Mouse (Mus musculus) brown adipose tissue, adult 24 weeks (tissue): Measurements from ENCODE around the gene Fam114a2. TPM values are rescaled to one million over a fixed set of nuclear protein-coding genes. Genes with fewer than 3 reads are reported as not detected.

ENCODE experiments used
- H3K27ac ChIP-seq: fragments of 200-500 bp; replicated peaks from 2 replicates; pipeline ENCODE4 v1.5.1; 2012; ENCODE audit warnings: low read depth, mild to moderate bottlenecking, low read length
- H3K4me1 ChIP-seq: fragments of 200-500 bp; 2 replicates; pipeline ENCODE4 v1.6.1; 2012; ENCODE audit warnings: low read length, mixed read lengths; ENCODE audit not compliant: control insufficient read depth, insufficient read depth, insufficient read length
- H3K4me3 ChIP-seq: fragments of 200-500 bp; 2 replicates; pipeline ENCODE4 v1.5.1; 2012; ENCODE audit warnings: low read depth, mild to moderate bottlenecking, low read length, moderate library complexity; ENCODE audit not compliant: insufficient read depth
- polyA plus RNA-seq: library from polyadenylated mRNA; stranded (reverse); fragments of >200 nt; gene quantifications from 2 replicates; pipeline ENCODE4 v1.2.4, GENCODE M21; 2012; ENCODE audit not compliant: missing spikeins, insufficient read depth, insufficient read length

Gene Fam114a2
- polyA plus RNA-seq, 1 experiment = 28.8 TPM

DNA sequence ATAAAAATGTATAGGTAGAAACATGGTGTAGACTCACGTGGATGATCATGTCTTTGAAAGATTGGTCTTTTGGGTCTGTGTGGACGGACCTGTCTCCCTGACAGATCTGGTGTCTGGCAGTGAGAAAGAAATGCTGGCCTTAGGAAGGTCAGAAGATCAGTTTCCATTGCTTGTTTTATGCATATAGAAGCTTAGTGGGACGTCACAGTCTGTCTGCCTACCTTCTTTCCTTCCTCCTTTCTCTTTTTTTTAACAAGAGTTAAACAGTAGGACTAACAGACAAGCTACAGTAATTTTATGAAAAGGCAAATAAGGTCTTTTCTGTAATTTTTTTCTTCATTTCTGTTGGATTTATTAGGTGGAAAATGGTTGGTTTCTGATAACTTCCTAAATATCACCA is 10.7 kb upstream of the Fam114a2 start:
- no peak overlapping the region for H3K27ac ChIP-seq
- no peak overlapping the region for H3K4me3 ChIP-seq
- H3K4me1 ChIP-seq = peaks cover 8% of the 10 kb centered on the region; the same call in 1 of the 2 replicates

DNA sequence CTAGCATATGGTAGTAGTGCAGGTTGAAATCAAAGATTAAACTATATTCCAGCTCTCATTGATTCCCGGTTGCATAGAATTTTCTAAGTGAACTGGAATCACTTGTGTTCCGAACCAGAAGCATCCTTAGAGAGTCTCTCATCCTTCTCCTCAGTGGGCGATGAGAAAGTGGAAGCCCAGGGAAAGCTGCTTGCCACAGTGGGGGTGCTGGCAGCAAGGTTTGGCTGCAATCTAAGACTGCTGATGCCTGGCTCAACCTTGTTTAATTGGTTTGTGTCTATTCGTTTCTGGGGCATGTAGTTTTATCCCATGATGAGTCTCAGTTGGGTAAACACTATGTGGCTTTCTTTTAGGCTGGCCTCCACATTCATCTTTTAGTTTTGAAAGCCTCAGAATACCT is 9.1 kb upstream of the Fam114a2 start:
- Histone ChIP-seq H3K27ac (no peak overlapping the region), H3K4me3 (no peak overlapping the region), H3K4me1 (peaks cover 8% of the 10 kb centered on the region; the same call in 1 of the 2 replicates)

DNA sequence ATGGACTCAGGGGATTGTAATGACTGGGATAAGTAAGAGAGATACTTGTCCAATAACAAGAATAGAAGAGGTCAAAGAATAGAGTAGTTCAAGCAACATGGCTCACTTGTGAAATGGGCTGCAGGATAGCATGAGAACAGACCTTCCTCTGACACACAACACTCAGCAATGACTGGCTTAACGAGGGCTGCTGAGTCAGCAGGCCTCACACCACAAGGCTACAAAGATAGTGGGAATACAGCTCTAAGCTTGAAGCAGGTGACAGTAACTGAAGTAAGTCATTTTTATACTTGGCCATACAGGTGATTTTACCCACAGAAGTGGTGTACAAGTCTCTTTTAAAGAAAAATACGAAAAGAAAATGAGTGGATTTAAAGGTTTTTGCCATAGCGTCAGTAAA is 7.5 kb upstream of the Fam114a2 start:
- no peaks in the 10 kb centered on the region; the same call in 1 of the 2 replicates for H3K4me1 ChIP-seq
- no peak overlapping the region for H3K4me3 ChIP-seq
- H3K27ac ChIP-seq = no peak overlapping the region

DNA sequence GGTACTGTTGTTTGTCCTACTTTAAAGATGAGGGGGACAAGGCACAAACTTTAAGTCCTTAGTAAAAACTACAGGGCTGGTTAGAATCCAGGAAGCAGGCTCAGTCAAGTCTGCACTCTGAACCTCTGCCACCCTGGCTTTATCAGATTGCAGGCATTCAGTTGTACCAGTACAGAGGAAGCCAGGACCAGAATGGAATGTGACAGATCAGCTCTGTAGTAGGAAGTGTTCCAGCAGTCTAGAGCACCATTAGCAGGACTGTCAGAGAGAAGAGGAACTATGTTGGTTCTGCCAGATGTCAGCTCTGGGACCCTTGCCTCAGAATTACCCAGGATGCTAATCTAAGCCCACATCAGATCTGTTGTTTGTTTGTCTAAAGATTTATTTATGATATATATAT is 6.2 kb upstream of the Fam114a2 start:
- Histone ChIP-seq H3K27ac (no peak overlapping the region), H3K4me3 (no peak overlapping the region), H3K4me1 (no peaks in the 10 kb centered on the region; the same call in 1 of the 2 replicates)

DNA sequence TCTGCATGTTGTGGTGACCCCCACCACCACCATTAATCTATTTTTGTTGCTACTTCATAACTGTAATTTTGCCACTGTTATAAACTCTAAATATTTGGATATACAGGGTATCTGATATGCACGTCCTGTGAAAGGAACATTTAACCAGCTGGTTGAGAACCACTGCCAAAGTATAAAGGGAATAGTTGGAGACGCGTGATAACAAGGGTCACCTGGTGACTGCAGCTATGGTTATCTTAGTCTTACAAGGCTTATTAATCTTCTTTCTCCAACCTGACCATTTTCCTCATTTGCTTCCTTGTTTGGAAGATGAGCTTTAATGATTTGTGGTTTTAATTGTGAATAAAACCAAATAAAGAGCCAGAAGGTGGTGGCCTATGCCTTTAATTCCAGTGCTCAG is 5.0 kb upstream of the Fam114a2 start:
- Histone ChIP-seq H3K27ac (no peak overlapping the region), H3K4me3 (no peak overlapping the region), H3K4me1 (no peaks in the 10 kb centered on the region; the same call in 1 of the 2 replicates)

DNA sequence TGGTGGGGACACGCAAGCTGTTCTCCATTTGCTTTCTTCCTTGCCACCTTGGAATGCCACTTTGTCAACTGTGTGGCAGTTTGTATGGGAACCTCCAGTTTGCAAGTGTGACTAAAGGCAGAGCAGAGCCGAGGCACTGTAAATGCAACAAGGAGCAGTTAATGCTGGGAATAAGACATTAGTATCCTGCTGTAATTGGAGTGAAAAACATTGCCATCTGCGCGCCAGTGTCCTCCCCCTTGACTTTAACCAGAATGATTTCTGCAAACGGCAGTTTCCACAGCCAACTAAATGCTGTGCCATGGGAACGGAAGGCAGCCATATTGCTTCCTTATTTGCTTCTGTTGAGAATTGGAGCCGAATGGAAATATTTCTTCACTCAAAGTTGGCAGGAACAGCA is 3.6 kb upstream of the Fam114a2 start:
- peaks cover under 1% of the 10 kb centered on the region; the same call in 1 of the 2 replicates for H3K4me1 ChIP-seq
- no peak overlapping the region for H3K27ac ChIP-seq
- no peak overlapping the region for H3K4me3 ChIP-seq

DNA sequence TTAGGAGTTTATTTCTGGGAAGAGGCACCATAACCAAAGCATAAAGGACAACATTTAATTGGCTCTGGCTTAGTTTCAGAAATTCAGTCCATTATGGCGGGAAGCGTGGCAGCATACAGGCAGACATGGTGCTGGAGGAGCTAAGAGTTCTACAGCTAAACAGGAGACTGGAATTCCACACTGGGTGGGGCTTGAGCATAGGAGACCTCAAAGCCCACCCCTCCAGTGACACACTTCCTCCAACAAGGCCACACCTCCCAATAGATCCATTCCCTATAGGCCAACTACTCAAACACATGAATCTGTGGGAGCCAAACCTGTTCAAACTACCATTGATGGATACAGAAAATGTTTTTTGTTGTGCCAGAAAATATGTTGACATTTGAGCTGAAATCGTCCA is 2.8 kb upstream of the Fam114a2 start:
- no peak overlapping the region for H3K27ac ChIP-seq
- no peak overlapping the region for H3K4me3 ChIP-seq
- peaks cover 3% of the 10 kb centered on the region for H3K4me1 ChIP-seq

DNA sequence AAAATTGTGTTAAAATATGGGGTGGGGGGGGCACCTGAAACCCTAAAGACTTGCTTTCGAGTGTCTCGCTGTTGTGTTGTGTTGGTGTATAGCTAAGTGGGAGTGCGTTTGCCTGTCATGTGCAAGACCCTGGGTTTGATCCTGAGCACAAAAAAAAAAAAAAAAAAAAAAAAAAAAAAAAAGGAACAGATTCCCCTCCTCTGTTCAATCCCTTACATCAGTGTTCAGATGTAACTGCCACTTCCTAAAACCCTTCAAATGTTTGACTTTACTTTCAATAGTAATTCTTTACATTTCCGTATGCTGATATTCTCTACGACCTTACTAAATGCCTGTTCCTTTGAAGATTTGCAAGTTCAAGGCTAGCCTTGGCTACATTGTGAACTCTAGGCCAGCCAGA is 887 bp upstream of the Fam114a2 start:
- Histone ChIP-seq H3K27ac (no peak overlapping the region), H3K4me3 (peak overlapping the region; percentile 38; the same call in 1 of the 2 replicates), H3K4me1 (peaks cover 3% of the 10 kb centered on the region)

DNA sequence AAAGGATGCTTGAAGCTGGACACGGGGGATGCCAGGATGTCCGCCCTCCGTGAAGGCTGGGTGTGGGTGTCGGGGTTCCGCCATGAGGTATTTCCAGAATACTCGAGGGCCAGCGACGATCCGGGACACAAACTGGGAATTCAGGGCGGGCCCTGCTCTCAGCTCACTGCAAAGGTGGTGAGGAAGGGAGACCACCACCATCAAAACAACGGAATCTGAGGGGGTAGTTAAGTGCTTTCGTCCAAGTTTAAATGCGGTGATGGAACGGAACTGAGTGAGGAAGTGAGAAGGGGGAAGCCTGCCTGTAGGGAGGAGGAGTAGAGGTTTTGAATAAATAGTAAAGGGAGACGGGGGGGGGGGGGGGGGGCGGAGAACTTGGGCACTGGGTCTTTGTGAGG is 333 bp upstream of the Fam114a2 start:
- H3K4me1 ChIP-seq = peaks cover 3% of the 10 kb centered on the region
- H3K27ac ChIP-seq = peak overlapping the region; percentile 39
- H3K4me3 ChIP-seq = peak overlapping the region; percentile 100

DNA sequence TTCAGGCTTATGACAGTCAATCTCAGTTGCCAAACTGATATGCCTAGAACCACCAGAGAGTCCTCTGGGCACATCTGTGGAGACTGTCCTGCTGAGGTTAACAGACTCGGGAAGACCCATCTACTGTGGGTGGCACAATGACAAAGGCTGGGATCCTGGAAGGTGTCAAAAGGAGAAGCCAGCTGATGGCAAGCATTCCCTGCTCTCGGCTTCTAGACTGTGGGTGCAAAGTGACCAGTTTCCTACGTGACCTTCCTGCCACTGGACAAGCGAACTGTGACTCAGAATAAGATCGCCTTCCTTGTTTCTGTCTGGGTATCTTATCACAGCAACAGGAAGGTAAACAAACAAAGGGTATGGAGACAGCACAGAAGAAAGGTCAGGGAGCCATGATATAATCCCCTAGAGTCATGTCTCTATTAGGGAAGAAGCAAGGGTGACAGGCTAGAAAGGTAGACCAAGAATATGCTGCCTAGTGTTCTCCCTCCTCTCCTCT is 1.4 kb downstream of the Fam114a2 start:
- H3K27ac ChIP-seq = no peak overlapping the region
- peaks cover 3% of the 10 kb centered on the region for H3K4me1 ChIP-seq
- H3K4me3 ChIP-seq = no peak overlapping the region

DNA sequence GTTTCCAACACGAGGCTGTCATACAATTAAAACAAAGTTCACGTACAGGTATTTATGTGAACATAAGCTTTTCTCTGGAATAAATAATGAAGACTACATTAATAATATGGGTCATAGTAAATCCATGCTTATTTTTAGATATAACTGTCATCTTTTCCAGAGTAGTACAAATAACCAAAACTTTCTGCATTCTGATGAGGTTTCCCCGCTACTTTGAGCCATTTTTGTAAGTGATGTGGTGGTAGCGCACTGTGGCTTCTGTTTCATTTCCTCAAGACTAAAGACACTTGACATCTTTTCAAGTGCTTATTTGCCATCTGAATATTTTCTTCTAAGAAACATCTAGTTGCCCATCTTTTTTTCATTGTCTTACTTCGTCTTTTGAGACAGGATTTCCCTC is 3.2 kb downstream of the Fam114a2 start:
- Histone ChIP-seq H3K4me1 (peaks cover 3% of the 10 kb centered on the region), H3K27ac (no peak overlapping the region), H3K4me3 (no peak overlapping the region)

DNA sequence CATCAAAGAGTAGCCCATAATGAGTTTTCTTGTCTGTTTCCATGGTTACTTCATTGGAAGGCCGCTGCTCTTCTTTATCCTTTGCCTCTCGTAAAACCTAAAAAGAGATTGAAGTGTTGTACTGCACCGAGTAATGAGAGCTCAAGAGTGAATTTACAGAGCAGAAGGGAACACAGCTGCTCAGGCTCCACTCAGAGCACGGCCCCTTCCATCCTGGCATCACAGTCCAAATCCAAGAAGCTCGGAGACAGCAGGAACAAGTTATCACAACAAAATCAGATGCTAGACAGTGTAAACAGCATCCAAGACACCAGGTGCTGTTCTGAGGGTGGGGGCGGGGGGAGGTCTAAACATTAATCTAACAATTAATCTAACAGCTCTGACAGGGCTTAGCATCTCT is 11.5 kb downstream of the Fam114a2 start:
- Histone ChIP-seq H3K27ac (no peak overlapping the region), H3K4me3 (no peak overlapping the region), H3K4me1 (no peaks in the 10 kb centered on the region)

DNA sequence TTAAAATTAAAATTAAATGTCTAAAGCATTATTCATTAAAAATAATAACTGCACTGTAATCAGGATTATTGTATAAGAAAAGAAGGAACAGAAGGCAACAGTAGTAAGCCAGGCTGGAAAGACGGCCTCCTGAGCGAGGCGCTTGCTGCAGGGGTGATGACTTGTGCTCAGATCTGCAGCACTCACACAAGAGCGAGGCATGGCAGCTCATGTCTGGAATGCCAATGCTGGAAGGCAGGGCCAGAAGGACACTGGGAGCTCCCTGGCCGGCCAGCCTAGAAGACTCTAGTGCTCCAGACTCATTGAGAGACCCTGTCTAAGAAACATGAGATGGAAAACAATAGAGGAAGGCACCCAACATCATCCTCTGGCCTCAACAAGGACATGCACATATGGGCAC is 15.3 kb downstream of the Fam114a2 start:
- no peak overlapping the region for H3K27ac ChIP-seq
- no peaks in the 10 kb centered on the region for H3K4me1 ChIP-seq
- H3K4me3 ChIP-seq = no peak overlapping the region

DNA sequence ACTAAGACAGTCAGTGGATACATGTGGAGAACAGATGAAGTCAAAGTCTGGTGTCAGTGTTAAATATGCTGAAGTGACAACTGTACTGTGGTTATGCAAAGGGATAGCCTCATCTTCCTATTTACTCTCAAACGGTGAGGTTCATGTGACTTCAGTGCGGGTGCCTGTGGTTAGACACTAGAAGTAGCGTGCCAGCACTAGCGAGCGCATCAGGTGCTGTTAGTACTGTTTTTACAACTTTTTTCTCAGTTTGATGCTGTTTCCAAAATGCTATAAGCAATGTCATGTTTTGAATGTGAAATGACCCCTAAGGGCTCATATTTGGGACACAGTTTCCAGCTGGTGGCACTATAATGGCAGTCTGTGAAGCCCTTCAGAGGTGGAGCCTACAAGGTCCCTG is 20.2 kb downstream of the Fam114a2 start:
- H3K4me1 ChIP-seq = no peaks in the 10 kb centered on the region
- no peak overlapping the region for H3K27ac ChIP-seq
- no peak overlapping the region for H3K4me3 ChIP-seq

DNA sequence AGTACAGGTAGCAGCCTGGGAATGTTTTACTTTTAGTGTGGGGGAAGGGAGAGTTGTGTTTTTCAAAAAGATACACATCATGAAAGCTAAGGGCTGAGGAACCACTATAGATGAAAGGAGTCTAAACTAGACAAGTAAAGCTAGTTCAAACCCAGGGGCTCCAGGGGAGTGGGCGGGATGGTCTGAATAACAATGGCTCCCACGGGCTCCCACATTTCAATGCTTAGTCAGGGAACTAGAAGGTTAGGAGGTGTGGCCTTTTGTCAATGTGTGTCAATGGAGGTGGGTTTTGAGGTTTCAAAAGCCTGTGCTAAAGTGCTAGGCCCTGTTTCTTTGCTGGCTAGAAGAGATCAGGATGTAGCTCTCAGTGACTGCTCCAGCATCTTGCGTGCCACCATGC is 20.7 kb downstream of the Fam114a2 start:
- H3K4me1 ChIP-seq = no peaks in the 10 kb centered on the region
- no peak overlapping the region for H3K27ac ChIP-seq
- no peak overlapping the region for H3K4me3 ChIP-seq

DNA sequence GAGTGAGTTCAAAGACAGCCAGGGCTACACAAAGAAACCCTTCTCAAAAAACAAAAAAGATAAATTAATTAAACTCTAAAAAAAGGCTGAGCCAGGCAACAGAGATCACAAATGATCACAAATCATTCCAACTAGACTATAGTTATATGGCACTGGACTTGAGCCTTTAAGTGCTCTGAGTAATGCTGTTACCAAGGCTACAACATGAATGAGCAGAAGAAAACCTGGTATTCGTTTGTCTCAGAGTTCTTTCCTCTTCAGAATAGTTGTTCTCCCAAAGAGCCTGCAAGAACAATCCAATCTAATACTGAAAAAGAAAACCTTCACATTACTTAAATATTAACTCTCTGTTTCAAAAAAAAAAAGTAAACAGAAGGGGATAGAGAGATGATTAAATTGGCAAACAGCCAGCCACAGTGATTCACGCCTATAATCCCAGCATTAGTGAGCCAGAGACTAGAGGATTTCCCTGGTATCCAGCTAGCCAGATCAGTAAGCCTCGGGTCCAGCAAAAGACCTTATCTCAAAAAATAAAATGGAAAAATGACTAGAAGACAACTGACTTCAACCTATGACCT is 21.9 kb downstream of the Fam114a2 start:
- Histone ChIP-seq H3K4me1 (no peaks in the 10 kb centered on the region), H3K27ac (no peak overlapping the region), H3K4me3 (no peak overlapping the region)
